Mouse (Mus musculus): Measurements from ENCODE around the gene Crtc2.
"Not testable (repeated sequence)": the region's sequence is repeated elsewhere in the genome, so short reads cannot be mapped to it uniquely, and the experiment has no call there.

Gene Crtc2

GRCm38 (mm10) chr3:90242984-90243775 is 10.8 kb upstream of the Crtc2 start, which contains the start of gene Creb3l4:
TSS of gene Creb3l4 (minus strand) at chr3:90243512.
- DNase-seq (ENCODE audit: low spot score in 2 of 2): no peak

DNA sequence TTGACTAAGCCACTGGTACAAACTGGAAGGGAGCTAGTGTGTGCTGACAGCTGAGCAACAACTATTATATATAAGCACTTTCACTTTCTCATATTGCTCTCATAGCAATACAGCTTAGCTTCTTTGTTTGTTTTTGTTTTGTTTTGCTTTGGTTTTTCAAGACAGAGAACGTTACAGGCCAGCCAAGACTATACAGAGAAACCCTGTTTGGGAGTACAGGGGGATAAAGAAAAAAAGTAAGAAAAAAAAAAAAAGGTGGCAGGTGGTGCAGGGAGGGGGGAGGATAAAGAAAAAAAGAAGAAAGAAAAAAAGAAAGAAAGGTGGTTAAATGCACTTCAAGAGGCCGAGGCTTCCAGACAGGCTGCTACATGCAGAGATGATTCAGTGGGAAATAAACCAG is 8.6 kb upstream of the Crtc2 start:
- no peak for DNase-seq (ENCODE audit: low spot score in 2 of 2)

- no peak for DNase-seq (ENCODE audit: low spot score in 2 of 2)
Observed at GRCm38 (mm10) chr3:90247630-90247959, 6.4 kb upstream of the Crtc2 start.

DNA sequence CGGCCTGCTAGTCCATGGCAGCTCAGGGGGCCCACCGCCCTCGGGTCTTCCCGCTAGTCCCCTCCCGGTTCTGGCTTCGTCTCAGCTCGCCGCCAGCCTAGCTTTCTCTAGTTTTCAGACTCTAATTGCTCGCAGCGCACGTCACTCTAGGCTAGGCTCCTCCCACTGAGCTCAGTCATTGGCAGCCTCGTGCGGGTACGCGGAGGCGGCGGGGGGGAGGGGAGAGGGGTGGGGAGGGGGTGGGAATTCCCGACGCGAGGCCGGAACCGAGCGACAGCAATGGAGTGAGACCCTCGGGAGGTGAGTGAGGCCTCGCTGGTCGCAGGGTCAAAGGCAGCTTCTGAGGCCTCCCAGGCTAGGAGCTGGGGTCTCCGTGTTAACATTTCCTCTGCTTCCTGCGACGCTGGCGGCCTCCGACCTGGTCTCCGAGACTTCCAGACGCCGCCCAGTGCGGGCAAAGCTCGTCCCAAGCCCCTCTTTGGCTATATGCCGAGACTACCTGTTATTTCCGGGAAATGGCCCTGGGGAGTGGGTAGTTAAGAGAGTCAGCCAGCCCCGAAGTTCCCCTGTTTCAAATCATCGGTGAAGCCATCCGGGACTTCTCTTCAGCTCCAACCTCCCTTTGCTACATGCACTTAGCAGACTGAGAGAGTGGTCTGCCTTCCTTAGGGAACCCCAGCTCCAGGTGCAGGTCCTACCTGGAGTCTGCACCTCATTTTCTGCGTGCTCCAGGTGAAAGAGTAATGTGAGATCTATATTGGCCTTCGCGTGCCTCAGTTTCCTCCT is 5.8 kb upstream of the Crtc2 start, which contains the start of gene Slc39a1:
Slc39a1 (plus strand) TSS at position 213 of the 786 bp plus-strand sequence.
- DNase-seq (ENCODE audit: low spot score in 2 of 2): peak; percentile 93 to 94

- DNase-seq (ENCODE audit: low spot score in 2 of 2): no peak
Observed at GRCm38 (mm10) chr3:90248746-90249100, 5.2 kb upstream of the Crtc2 start.

GRCm38 (mm10) chr3:90250791-90251190 is 3.2 kb upstream of the Crtc2 start:
- DNase-seq (ENCODE audit: low spot score in 2 of 2): no peak

GRCm38 (mm10) chr3:90251731-90252226 is 2.2 kb upstream of the Crtc2 start:
- not testable (repeated sequence) for DNase-seq (ENCODE audit: low spot score in 2 of 2)

- DNase-seq (ENCODE audit: low spot score in 2 of 2): not testable (repeated sequence)
Observed at GRCm38 (mm10) chr3:90252659-90253058, 1.3 kb upstream of the Crtc2 start.

GRCm38 (mm10) chr3:90253174-90253573 is 789 bp upstream of the Crtc2 start:
- not testable (repeated sequence) for DNase-seq (ENCODE audit: low spot score in 2 of 2)

- DNase-seq (ENCODE audit: low spot score in 2 of 2): no peak
Observed at GRCm38 (mm10) chr3:90254419-90255193, 643 bp downstream of the Crtc2 start.

- DNase-seq (ENCODE audit: low spot score in 2 of 2): no peak
Observed at GRCm38 (mm10) chr3:90255194-90255565, 1.2 kb downstream of the Crtc2 start.

GRCm38 (mm10) chr3:90255784-90256353 is 1.9 kb downstream of the Crtc2 start:
- no peak for DNase-seq (ENCODE audit: low spot score in 2 of 2)

DNA sequence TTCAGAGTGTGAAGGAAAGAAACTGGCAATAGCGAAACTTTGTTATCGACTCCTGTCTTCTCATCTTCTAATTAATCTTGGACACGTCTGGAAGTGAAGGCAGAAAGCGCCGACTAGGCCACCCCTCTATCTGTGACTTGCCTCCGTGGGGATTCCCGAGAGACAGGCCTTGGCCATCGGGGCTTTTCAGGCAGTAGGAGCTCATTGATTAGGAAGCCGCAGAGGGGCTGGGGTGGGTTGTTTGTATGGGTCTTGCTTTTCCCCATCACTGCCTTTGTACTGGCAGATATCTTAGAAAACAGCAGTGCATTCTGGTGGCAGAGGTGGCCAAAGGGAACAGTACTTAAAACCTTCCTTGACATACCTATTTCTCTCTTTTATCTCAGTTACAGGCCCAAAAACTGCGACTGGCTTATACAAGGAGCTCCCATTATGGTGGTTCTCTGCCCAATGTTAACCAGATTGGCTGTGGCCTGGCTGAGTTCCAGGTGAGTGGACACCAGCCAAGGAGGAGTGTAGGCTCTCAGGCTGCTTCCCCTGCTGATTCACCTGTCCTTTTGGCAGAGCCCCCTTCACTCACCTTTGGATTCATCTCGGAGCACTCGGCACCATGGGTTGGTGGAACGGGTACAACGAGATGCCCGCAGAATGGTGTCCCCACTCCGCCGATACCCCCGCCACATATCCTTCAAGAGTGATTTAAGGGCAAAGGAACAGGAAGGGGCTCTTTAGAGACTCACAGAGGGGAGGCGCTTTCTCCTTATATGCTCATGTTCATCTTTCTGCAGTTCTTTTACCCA is 3.0 kb downstream of the Crtc2 start:
- DNase-seq (ENCODE audit: low spot score in 2 of 2): no peak

DNA sequence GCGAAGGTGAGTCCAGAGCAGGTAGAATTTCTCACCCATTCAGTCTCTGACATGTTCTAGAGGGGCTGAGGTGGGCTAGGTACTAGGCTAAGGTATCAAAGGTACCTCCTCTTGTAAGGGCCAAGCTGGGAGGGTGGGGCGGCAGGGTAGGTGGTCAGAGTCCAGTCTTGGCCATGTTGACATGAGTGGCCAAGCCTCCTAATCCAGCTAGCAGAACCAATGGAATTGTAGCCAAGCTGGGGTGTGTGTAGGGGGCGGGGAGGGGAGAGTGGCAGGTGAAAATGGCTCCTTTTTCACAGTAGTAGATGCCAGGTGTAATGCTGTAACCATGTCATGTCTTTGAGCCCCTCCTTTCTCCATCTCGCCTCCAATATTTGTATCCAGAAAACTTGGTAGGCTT is 4.6 kb downstream of the Crtc2 start:
- no peak for DNase-seq (ENCODE audit: low spot score in 2 of 2)

- no peak for DNase-seq (ENCODE audit: low spot score in 2 of 2)
Observed at GRCm38 (mm10) chr3:90263121-90263771, 9.3 kb downstream of the Crtc2 start.

DNA sequence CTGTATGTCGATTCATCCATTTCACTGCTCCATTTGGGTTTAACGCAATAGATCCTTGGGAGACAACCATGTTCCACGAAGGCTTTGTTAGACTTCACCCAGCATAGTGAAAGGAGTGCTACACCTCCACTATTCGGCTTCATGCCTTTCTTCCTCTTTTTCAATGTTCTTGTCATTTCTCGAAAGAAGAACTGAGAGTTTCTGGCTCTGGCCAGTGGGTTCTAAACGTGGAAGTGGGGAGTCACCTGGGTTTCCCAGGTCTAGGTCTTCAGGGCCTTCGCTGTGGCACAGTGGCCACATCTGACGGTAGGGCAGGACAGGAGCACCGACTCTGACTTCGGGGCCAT is 10.7 kb downstream of the Crtc2 start:
- DNase-seq (ENCODE audit: low spot score in 2 of 2): no peak

DNA sequence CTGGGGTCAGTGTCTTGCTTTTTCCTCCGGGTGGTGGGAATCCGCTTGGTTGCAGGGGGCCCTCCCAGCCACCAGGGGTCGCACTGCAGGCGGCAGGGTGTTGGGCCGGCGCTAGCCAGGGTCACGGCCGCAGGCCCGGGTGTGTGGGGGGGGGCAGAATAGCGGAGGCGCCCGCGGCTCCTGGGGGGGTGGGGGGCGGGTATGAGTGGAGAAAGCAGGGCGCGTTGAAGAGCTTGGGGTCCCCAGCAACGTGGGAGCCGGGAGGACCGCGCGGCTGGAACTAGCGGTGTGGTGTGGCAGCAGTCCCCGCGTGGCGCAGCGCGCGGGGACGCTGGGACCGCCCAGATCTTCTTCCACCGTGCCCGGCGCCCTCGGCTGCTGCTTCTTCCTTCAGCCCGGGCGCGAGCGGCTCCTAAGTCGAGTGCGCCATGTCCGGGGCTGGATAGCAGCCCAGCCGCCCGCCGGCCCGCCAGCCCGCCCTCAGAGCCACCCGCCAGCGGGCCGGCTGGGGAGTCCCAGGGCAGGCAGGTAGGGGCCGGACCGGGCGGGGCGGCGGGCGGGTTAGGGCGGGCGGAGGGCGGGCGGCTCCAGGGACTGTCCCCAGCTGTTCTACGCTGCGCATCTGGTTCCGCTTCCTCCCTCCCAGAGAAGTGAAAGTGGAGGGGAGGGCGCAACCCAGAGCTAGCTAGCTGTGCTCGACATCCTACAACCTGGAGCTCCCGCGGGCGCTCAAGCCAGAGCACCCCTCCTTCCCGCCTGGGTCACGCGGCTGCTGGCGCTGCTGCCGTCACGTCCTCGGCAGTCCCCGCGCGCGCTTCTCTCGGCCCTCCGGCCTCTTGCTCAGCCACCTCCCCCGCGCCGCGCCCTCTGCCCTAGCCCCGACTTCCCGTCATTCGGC is 11.3 kb downstream of the Crtc2 start, which contains the start of gene Dennd4b:
Dennd4b (plus strand) TSS at position 152 of the 898 bp plus-strand sequence.
- DNase-seq (ENCODE audit: low spot score in 2 of 2): peak; percentile 77 to 80

DNA sequence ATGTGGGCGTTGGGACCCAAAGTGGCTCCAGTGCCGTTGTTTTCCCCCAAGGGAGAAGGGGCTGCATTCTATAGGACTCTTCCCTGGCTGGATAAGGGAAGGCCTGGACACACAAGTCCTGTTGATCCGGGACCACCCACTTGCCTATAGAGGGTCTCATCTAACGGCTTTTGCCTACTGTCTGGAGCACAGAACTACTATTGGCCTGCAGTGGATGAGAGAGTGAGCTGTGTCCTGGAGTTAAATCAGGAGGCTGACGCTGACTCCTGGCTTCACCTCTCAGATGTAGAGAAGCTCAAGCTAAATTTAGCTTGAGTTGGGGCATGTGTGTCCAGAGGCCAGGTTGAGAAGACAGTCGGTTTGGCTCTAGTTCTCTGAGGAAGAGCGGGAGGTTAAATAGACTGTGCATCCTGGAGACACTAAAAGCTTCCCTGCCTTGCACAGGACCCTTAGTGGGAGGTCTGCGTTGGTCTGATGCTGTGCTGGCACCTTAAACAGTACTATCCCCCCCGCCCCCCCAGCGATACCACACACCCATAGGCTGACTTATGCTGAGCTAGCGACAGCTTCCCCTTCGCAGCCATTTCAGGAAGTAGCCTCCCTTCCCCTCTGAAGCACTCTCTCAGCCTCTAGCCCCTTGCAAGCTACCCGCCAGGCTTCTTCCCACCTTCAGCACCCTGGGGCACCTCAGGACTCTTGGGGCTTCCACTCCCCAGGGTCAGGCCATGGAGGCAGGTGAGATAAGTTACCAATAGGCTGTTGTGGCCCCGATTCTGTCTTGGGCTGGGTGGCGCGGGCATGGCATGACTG is 12.2 kb downstream of the Crtc2 start:
- DNase-seq (ENCODE audit: low spot score in 2 of 2): no peak

All from right cerebral cortex, postnatal 36 days (tissue).